In genomic region chr13:14260939-14261338, GRCm38 (mm10) we compare ENCODE assay signal across 6 mouse cellular contexts.
DNase-seq lines count a peak whose midpoint lies in the region; ATAC-seq lines count a peak whose summit lies in the region.
"Not testable (repeated sequence)": the region's sequence is repeated elsewhere in the genome, so short reads cannot be mapped to it uniquely, and the experiment has no call there.

No protein-coding gene starts in this region.

- not testable (repeated sequence) for H3K36me3 ChIP-seq in liver, embryonic 11.5 days (ENCODE audit: control insufficient read depth, insufficient read depth, low read length); liver, embryonic 13.5 days; liver, embryonic 16.5 days (ENCODE audit: control insufficient read depth, insufficient read depth)

- H3K27ac ChIP-seq in liver, embryonic 11.5 days (ENCODE audit: low read depth, low read length); liver, embryonic 13.5 days; liver, embryonic 16.5 days (ENCODE audit: low read length): not testable (repeated sequence)

- 0 out of 2 replicates have a peak, but pooled peaks have one; percentile 62 for ATAC-seq in liver, embryonic 11.5 days (replicated peaks; ENCODE audit: low FRiP score)
- peak; percentile 77; the same call in 1 of the 2 replicates for ATAC-seq in liver, embryonic 13.5 days (ENCODE audit: low read depth)
- peak; percentile 60; the same call in 1 of the 2 replicates for ATAC-seq in liver, embryonic 16.5 days (ENCODE audit: low read depth)

- not testable (repeated sequence) for H3K9ac ChIP-seq in liver, embryonic 11.5 days (ENCODE audit: low read depth, low read length); liver, embryonic 13.5 days; liver, embryonic 16.5 days (ENCODE audit: low read depth, low read length)

- not testable (repeated sequence) for H3K9me3 ChIP-seq in liver, embryonic 11.5 days (ENCODE audit: control insufficient read depth, low read length); liver, embryonic 13.5 days (replicated peaks); liver, embryonic 16.5 days (replicated peaks; ENCODE audit: control insufficient read depth, low read length)

- H3K4me3 ChIP-seq in liver, embryonic 11.5 days (ENCODE audit: low read depth, low read length); liver, embryonic 13.5 days (replicated peaks); liver, embryonic 16.5 days (ENCODE audit: low read depth, low read length): not testable (repeated sequence)

- DNase-seq in R1 (ENCODE audit: low read depth, low spot score) (peak; percentile 50), liver (peak; percentile 73)
- DNase-seq in c-Kit-positive CD71-positive TER-119-negative erythroid progenitor cells, embryonic 14.5 days (ENCODE audit: low read depth): peak; percentile 3
- DNase-seq in liver, embryonic 11.5 days (ENCODE audit: low spot score): not testable (repeated sequence)
- peak; percentile 35 for DNase-seq in liver, embryonic 13.5 days

- 33% methylated on average over 8 of the region's 9 CpGs for WGBS in liver, embryonic 11.5 days
- WGBS in liver, embryonic 13.5 days (ENCODE audit: insufficient replicate concordance): 26% methylated on average over 9 of the region's 9 CpGs
- 23% methylated on average over 8 of the region's 9 CpGs for WGBS in liver, embryonic 16.5 days (ENCODE audit: insufficient replicate concordance)

- H3K4me2 ChIP-seq in liver, embryonic 11.5 days; liver, embryonic 13.5 days; liver, embryonic 16.5 days (ENCODE audit: low read depth, low read length): not testable (repeated sequence)

- H3K27me3 ChIP-seq in liver, embryonic 11.5 days (replicated peaks; ENCODE audit: control insufficient read depth, insufficient read depth, low read length); liver, embryonic 13.5 days; liver, embryonic 16.5 days (ENCODE audit: control insufficient read depth, insufficient read depth, low read depth, low read length): not testable (repeated sequence)

- H3K4me1 ChIP-seq in liver, embryonic 11.5 days (replicated peaks; ENCODE audit: control insufficient read depth, insufficient read depth, low read length); liver, embryonic 13.5 days (replicated peaks); liver, embryonic 16.5 days (ENCODE audit: control insufficient read depth, low read depth, low read length): not testable (repeated sequence)
